Mouse (Mus musculus) lung, postnatal 10 days (tissue): ENCODE results near the gene Akp3.

Source experiments
- DNase-seq: peaks from one replicate; pipeline ENCODE4 v3.0.0; 2021

Akp3 gene

DNA sequence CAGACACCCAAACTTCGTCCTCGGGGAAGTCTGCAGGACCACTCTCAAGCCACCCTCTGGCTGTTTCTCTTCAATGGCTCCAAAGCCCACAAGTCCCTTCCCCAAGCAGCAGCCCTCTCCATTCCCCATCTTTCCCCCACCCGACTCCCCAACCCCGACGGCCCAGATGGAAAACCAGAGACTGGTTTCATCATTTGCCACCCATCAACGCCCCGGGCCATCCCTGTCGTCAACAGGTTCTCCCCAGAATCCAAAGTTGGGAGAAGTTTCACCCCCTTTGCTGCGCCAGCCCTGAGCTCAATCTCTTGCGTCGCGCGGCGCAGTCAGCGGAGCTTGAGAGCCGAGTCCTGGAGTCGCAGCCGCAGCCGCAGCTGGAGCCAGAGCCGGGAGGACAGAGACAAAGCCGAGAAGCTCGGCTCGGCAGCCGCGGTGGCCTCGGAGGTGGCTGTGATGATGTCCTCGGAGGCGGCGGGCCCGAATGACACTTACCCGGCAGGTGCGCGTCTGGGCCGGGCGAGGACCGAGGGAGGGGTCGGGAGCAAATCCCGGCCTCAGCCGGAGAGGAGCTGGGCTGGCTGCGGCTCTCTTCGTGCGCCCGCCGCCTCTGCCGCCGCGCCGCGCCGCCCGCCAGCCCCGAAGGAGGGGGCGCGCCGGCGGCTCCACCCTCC, 30.9 kb downstream of the Akp3 start:
- no peak for DNase-seq

DNA sequence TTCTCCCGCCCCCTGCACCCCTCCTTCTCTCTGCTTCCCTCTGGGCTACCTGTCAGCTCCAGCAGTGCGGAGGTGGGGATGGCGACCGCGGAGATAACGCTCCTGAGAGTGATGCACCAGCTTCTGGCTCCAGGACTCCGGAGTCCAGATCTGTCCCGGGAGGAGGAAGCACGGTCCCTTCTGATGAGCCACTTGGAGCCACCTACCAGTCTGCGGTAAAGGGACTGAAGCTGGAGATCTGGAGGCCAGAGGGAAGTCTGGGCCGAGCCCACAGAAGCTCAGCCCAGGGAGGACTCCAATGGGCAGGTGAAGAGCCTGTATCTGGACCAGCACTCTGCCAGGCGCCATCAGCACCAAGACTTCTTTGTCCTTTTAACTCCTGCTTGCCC, 31.4 kb downstream of the Akp3 start, which contains the start of gene Ecel1:
Gene Ecel1 (minus strand): TSS at position 323 of the 389 bp plus-strand sequence.
- DNase-seq, result no peak

- no peak for DNase-seq
These were observed 34.6 kb downstream of the Akp3 start for GRCm38 (mm10) chr1:87159396-87159795.

GRCm38 (mm10) chr1:87164164-87164795, 39.5 kb downstream of the Akp3 start:
- no peak for DNase-seq

DNA sequence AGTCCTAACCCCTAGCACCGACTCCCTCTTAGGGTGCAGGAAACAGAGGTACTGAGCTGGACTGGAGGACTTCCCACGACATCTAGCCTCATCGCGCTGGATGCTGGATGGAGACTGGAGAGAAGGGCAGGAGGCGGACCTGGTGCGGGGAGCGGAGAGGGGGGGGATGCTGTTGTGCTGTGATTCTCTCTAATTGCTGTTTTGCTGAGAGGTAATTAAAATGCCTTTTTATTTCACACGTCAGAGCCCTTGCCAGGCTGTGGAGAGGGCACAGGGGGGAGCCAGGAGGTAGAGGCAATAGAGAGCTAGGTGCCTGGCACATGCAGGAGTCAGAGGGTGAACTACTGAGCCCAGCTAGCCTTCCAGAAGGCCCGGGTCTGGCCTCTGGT, 40.0 kb downstream of the Akp3 start:
- no peak for DNase-seq

DNA sequence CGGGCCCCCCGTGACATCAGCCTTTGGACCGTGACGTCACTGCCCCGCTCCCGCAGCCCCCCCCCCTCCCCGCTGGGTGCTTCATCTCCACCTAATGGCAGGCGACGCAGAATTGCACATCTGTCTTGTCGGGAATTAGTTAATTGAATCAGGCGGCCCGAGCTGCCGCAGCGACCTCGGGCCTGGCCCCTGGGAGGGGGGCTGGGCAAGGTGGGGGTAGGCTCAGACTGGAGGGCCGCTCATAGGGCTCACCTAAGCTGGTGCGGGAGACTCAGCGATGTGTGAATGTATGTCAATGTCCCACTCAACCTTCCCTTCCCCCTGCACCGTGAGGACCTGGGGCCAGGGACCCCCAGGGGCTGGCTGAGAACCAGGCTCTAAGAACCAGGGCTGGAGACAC, 45.7 kb downstream of the Akp3 start:
- no peak for DNase-seq

DNA sequence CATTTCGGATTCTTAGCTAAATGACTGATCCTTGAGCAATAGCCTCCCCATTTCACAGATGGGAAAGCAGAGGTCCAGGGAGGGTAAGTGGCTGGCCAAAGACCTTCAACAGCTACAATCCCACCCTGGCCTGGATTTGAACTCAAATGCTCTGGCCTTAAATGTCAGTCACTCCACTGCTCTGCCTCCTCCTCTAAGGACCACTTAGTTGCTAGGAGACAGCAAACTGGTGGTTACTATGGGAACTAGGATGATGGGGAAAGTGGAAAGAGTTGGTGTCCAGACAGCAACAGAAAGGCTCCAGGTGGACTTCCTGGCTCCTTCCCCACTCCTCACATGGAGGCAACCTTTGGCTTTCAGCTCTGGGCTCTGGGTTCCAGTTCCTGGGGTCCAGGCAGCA, 46.5 kb downstream of the Akp3 start:
- DNase-seq, result no peak

- DNase-seq, result no peak
These were observed 47.5 kb downstream of the Akp3 start for GRCm38 (mm10) chr1:87172316-87172715.

DNA sequence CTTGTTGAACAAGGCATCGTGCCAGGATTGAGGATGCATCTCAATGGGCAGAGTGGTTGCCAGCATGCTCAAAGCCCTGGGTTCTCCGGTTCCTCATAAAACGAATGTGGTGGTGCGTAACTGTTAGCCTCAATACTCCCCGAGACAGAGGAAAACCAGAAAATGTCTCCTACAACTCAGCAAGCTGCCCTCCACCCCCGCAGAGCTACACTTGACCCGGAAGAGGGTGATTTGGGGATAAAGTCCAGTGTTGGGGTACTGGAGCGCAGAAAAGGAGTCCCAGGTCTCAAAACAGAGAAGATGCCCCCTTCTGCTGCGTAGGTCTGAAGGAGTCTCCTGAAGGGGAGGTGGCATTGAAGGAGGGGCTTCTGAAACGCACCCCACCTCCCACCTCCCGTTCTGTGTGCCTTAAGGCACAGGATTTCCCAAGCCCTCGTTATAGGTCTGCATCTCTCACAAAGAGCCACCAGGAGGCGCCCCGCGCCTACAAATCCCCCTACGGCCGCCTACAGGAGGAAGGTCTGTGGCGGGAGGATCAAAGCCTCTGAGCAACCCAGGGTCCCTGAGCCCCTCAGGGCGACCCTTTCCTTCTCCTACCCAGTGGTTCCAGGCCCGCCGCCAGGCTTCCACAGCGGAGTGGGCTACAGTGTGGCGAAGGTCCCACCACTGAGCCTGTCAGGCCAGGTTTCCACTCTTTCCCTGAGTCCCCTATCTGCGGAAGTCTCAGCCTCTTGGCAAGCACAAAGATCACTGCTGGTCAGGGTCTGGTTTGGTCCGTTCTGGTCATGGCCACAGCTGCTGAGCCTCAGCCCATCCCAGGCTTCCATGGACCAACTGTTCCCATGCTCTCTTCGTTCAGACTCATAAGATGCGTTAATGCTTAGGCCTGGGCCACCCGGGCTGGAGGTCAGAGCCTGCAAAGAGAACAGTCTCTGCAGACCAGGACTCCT, 49.5 kb downstream of the Akp3 start:
- DNase-seq, result peak; percentile 73

DNA sequence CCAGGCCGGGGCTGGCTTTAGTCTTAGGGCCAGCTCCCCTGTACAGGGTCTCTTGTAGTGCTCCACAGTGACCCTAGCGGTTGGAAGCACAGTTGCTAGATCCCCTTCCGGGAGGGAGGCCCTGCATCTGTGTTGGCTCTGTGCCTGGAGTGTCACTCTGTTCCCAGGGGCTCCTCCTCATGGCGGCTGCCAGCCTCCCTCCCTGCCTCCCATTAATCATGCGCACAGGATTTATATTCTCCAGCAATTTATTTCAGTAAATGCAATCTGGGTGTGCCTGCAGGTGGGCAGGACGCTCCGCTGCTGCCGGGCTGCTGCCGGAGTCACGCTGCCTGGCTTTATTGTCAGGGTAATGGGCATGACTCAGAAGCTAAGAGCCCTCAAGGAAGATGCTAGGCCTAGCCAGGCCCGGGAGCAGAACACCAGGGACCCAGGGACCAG, 51.1 kb downstream of the Akp3 start:
- DNase-seq, result peak; percentile 86
